Mouse (Mus musculus) stomach, embryonic 15.5 days (tissue): ENCODE measurements at regions not wholly inside any gene's neighbourhood (a gene's known extent, or its start where the extent isn't known, plus 50 kb on each side); places are given as distances from the start of the nearest gene placed in this dataset.
"Not testable (repeated sequence)": the region's sequence is repeated elsewhere in the genome, so short reads cannot be mapped to it uniquely, and the experiment has no call there.

Source experiments
- ATAC-seq: fragments of 200-750 bp; cut with Nextera tagmentation; 2 replicates; pipeline ENCODE4 v1.8.0; 2017; ENCODE audit warnings: low read depth, moderate number of reproducible peaks, moderate TSS enrichment; ENCODE audit not compliant: insufficient read depth, low FRiP score
- H3K27ac ChIP-seq: fragments of 300-500 bp; sonication (generic); 2 replicates; pipeline ENCODE4 v1.5.1; 2015; ENCODE audit warnings: mild to moderate bottlenecking, inconsistent platforms
- H3K27me3 ChIP-seq: fragments of 300-500 bp; sonication (generic); replicated peaks from 2 replicates; pipeline ENCODE4 v1.6.1; 2015; ENCODE audit warnings: inconsistent platforms
- H3K36me3 ChIP-seq: fragments of 300-500 bp; sonication (generic); 2 replicates; pipeline ENCODE4 v1.6.1; 2015; ENCODE audit warnings: inconsistent platforms
- H3K4me1 ChIP-seq: fragments of 300-500 bp; sonication (generic); 2 replicates; pipeline ENCODE4 v1.6.1; 2015; ENCODE audit warnings: inconsistent platforms
- H3K4me2 ChIP-seq: fragments of 300-500 bp; sonication (generic); 2 replicates; pipeline ENCODE4 v1.6.1; 2015; ENCODE audit warnings: mild to moderate bottlenecking, inconsistent platforms
- H3K4me3 ChIP-seq: fragments of 300-500 bp; sonication (generic); replicated peaks from 2 replicates; pipeline ENCODE4 v1.5.1; 2015; ENCODE audit warnings: inconsistent platforms
- H3K9ac ChIP-seq: fragments of 300-500 bp; sonication (generic); 2 replicates; pipeline ENCODE4 v1.6.1; 2015; ENCODE audit warnings: inconsistent platforms
- H3K9me3 ChIP-seq: fragments of 300-500 bp; sonication (generic); 2 replicates; pipeline ENCODE4 v1.6.1; 2016; ENCODE audit warnings: inconsistent platforms
- WGBS: fragments of 180-500 bp; shearing (Covaris S2); methylation state at CpG from one replicate; pipeline ENCODE4 v1.1.7; 2015; 5-methylcytosine and 5-hydroxymethylcytosine counted together

DNA sequence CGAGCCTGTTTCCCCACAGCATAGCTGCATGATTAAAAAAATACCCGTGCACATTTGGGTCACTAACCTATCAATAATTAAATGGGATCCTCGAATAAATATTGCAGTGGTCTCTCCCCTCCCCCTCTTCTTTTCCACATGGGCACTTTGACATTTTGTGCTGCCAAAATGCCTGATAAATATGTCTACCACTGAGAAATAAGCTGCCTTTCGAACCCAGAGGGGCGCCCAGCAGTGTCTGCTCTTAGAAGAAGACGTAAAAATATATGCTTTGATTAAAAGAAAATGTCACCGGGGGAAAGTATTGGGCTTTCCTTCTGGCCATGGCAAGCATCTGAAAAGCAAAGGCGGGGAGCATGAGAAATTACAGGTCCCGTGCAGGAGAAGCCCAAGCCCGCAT, 152.6 kb upstream of the Frmd4a start:
- H3K27me3 ChIP-seq: no peaks in the 10 kb centered on the region
- H3K36me3 ChIP-seq: no peaks in the 10 kb centered on the region
- H3K4me3 ChIP-seq: no peak overlapping the region
- H3K9ac ChIP-seq: no peak overlapping the region
- no peaks in the 10 kb centered on the region for H3K9me3 ChIP-seq
- H3K27ac ChIP-seq: no peak overlapping the region
- 78% methylated on average over 10 of the region's 10 CpGs for WGBS
- no peaks in the 10 kb centered on the region for H3K4me1 ChIP-seq
- no peak for ATAC-seq
- H3K4me2 ChIP-seq: no peak overlapping the region

DNA sequence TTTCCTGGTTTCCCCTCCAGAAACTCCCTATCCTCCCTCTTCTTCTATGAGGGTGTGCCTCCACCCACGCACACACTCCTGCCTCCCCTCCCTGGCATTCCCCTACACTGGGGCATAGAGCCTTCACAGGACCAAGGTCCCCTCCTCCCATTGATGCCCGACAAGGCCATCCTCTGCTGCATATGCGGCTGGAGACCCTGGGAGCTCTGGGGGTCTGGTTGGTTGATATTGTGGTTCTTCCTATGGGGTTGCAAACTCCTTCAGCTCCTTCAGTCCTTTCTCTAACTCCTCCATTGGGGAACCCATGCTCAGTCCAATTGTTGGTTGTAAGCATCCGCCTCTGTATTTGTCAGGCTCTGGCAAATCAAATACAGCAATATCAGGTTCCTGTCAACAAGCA, 150.8 kb upstream of the Frmd4a start:
- 87% methylated on average over 4 of the region's 4 CpGs for WGBS
- H3K27ac ChIP-seq: not testable (repeated sequence)

DNA sequence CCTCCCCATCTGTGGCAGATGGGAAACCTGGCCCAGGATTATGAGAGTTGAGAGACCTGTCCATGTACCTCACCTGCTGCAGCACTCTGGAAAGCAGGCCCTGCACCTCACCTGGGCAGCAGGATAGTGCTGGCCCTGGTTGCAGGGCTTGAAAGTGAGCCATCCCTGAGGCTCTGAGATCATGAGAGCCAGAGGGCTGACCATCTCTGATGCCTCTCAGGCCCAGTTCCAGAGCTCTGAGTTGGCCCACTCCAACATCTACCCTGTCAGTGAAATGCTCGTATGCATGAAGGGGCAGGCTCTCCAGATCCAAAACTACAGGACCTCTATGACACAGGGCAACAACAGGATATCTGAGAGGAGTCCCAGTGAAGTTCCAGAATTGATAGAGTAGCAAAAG, 147.8 kb upstream of the Frmd4a start:
- H3K4me1 ChIP-seq: no peaks in the 10 kb centered on the region
- H3K9ac ChIP-seq: no peak overlapping the region
- no peak overlapping the region for H3K4me3 ChIP-seq
- H3K27me3 ChIP-seq: no peaks in the 10 kb centered on the region
- H3K4me2 ChIP-seq: no peak overlapping the region
- H3K9me3 ChIP-seq: no peaks in the 10 kb centered on the region
- no peak overlapping the region for H3K27ac ChIP-seq
- 83% methylated on average over 1 of the region's 1 CpGs for WGBS
- no peak for ATAC-seq
- no peaks in the 10 kb centered on the region for H3K36me3 ChIP-seq

More for the DNA sequence above, 150.8 kb upstream of the Frmd4a start:
- H3K4me1 ChIP-seq, H3K4me3 ChIP-seq, H3K9ac ChIP-seq, H3K4me2 ChIP-seq, ATAC-seq, H3K9me3 ChIP-seq, H3K36me3 ChIP-seq, H3K27me3 ChIP-seq: not testable (repeated sequence)

DNA sequence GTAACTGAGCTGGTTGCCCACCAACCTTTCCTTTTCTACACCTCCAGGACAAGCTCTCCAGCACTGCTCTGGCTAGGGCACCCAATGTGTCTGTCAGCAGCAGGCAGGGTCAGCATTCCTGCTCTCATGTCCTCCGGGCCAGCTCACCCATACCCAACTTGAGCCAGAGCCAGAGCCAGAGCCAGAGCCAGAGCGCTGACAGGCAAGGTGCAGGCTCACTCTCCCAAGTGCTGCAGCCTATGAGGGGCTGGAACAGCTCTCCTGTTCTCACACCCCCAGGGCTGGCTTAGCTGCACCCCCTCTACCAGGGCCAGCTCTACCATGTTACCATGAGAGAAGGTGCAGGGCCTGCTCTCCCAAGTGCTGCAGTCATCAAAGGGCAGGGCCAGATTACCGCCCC, 145.8 kb upstream of the Frmd4a start:
- no peak overlapping the region for H3K4me2 ChIP-seq
- no peaks in the 10 kb centered on the region for H3K9me3 ChIP-seq
- H3K27me3 ChIP-seq: no peaks in the 10 kb centered on the region
- no peak overlapping the region for H3K4me3 ChIP-seq
- no peak overlapping the region for H3K27ac ChIP-seq
- ATAC-seq: no peak
- whole genome bisulfite sequencing: 73% methylated on average over 3 of the region's 3 CpGs
- no peaks in the 10 kb centered on the region for H3K4me1 ChIP-seq
- no peak overlapping the region for H3K9ac ChIP-seq
- no peaks in the 10 kb centered on the region for H3K36me3 ChIP-seq

DNA sequence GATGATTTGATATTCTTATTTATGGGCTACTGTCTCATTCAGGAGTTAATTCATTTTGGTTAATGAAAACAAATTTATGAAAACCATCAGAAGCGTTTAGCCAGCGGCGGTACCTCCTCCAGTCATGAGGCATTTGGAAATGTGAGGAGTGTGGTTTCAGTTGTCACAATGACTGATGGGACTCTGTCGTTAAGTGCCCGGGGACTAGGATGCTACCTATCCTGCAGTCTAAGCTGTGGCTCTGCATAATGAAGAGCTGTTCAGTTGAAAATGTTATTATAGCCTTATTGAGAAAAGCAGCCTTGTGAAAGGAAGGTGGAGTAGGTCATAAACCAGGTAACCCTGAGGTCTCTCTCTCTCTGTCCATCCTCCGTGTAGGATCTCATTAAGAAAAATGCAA, 130.5 kb upstream of the Frmd4a start:
- Histone ChIP-seq H3K9ac (no peak overlapping the region), H3K4me3 (no peak overlapping the region), H3K4me2 (no peak overlapping the region), H3K4me1 (no peaks in the 10 kb centered on the region; the same call in 1 of the 2 replicates), H3K9me3 (no peaks in the 10 kb centered on the region), H3K27me3 (no peaks in the 10 kb centered on the region), H3K36me3 (no peaks in the 10 kb centered on the region), H3K27ac (no peak overlapping the region)
- ATAC-seq: no peak
- WGBS: 31% methylated on average over 6 of the region's 6 CpGs

DNA sequence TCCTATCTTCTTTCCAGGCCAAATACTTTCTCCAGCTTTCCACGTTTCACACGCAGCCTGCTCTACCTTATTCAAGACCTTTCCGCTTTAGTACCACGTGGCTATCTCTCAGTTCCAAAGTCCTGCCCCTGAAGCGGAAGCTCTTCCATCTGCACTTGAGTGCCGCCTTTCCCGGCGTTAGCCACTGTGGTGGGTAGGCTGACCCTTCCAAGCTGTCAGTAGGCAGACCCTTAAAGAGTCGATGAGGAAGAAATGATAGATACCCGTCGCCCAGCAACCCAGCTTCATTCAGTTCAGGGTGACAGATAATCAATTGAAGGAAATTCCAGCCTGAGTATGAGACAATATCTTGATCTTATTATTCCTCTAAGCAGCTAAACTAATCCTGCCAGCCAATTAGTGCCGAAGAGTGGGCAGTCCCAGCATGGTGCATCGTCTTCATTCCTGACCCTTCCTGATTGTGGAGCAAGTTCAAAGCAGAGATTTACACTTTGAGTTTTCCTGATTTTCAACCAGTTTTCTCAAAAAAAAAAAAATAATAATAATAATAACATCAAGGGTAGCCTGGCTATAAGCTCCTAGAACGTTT, 129.6 kb upstream of the Frmd4a start:
- Histone ChIP-seq H3K4me1 (no peaks in the 10 kb centered on the region; the same call in 1 of the 2 replicates), H3K9ac (no peak overlapping the region), H3K4me3 (no peak overlapping the region), H3K36me3 (no peaks in the 10 kb centered on the region), H3K4me2 (peak overlapping the region; percentile 32; the same call in 1 of the 2 replicates), H3K27ac (no peak overlapping the region), H3K9me3 (no peaks in the 10 kb centered on the region), H3K27me3 (no peaks in the 10 kb centered on the region)
- no peak for ATAC-seq
- 34% methylated on average over 14 of the region's 14 CpGs for WGBS

DNA sequence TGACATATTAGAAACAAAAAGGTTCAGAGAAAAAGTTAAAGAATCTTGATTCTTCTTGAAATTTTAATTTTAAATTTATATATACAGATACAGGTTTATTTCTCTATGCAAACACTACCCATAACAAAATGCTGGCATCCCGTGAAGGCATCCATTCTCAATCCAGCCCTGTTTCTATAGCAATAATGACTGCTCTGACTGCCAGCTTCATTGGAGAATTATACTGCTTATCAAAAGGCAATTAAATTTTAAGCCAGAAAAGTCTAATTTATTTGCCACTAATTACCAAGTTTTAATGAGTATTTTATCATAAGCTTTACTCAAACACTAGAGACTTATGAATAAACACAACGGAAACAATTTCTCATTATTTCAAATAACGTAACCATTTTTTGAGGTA, 128.1 kb upstream of the Frmd4a start:
- no peaks in the 10 kb centered on the region for H3K27me3 ChIP-seq
- 83% methylated on average over 3 of the region's 3 CpGs for WGBS
- no peak overlapping the region for H3K9ac ChIP-seq
- H3K4me3 ChIP-seq: no peak overlapping the region
- H3K4me2 ChIP-seq: no peak overlapping the region
- H3K36me3 ChIP-seq: no peaks in the 10 kb centered on the region
- H3K4me1 ChIP-seq: no peaks in the 10 kb centered on the region; the same call in 1 of the 2 replicates
- no peak overlapping the region for H3K27ac ChIP-seq
- no peaks in the 10 kb centered on the region for H3K9me3 ChIP-seq
- no peak for ATAC-seq

DNA sequence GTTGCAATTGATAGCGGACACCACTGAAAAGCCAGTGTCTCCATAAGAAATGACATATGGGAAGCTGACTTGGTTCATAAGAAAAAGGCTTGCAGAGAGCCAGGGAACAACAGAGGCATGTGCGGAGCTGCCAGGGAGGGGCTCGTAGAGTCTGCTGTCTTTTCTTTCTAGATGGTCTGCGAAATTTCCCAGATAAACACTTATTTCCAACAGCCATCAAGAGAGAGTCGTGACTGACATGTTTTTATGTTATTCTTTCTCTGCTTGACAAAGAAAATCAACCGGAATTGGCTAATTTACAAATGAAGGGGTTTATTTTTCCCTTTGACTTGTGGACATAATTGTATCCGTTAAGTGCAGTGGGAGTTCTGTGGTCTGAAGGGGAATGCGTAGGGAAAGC, 127.1 kb upstream of the Frmd4a start:
- no peaks in the 10 kb centered on the region for H3K27me3 ChIP-seq
- no peaks in the 10 kb centered on the region for H3K9me3 ChIP-seq
- H3K9ac ChIP-seq: no peak overlapping the region
- no peak for ATAC-seq
- no peak overlapping the region for H3K27ac ChIP-seq
- no peak overlapping the region for H3K4me3 ChIP-seq
- H3K4me1 ChIP-seq: no peaks in the 10 kb centered on the region; the same call in 1 of the 2 replicates
- H3K4me2 ChIP-seq: no peak overlapping the region
- H3K36me3 ChIP-seq: no peaks in the 10 kb centered on the region
- WGBS: 56% methylated on average over 8 of the region's 8 CpGs

DNA sequence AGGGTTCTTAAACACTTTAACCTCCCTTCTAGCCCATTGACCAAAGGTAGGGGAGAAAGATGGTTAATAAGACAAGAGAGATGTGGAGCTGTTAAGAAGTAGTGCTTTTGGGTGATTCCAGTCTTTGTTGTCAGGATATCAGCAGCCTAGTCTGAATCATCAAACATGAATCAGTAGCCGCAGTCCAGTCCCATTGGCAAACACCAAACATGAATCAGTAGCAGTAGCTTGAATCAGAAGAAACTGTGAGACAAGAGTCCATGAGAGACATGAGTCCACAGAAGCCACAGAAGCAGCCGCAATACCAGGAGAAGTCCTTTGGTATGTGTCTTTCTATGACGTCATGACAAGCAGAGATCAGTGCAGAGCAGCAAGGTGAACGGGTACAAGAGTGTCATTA, 110.5 kb upstream of the Frmd4a start:
- H3K9me3 ChIP-seq: no peaks in the 10 kb centered on the region
- 78% methylated on average over 4 of the region's 4 CpGs for WGBS
- no peak overlapping the region for H3K27ac ChIP-seq
- ATAC-seq: no peak
- no peaks in the 10 kb centered on the region for H3K4me1 ChIP-seq
- H3K36me3 ChIP-seq: no peaks in the 10 kb centered on the region
- no peak overlapping the region for H3K9ac ChIP-seq
- no peak overlapping the region for H3K4me2 ChIP-seq
- H3K27me3 ChIP-seq: no peaks in the 10 kb centered on the region
- H3K4me3 ChIP-seq: no peak overlapping the region

DNA sequence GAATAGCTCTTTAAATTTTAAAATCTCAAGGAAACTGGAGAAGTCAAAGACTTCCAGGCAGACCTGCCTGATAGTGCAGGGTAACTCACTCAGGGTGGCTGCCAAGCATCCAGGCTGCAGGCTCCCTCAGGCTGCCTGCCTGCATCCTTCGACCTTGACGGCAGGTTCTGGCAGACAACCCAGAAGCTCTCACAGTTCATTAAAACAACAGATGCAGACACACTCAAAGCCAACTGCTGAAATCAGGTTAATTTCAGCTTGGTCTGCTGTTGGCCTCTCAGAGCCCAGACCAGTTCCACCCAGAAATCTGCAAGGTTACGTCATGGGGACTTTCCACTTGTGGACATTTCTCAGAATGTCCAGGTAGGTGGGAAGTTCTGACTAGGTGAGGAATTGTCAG, 109.3 kb upstream of the Frmd4a start:
- ATAC-seq: no peak
- 55% methylated on average over 3 of the region's 3 CpGs for WGBS
- Histone ChIP-seq H3K9me3 (no peaks in the 10 kb centered on the region), H3K36me3 (no peaks in the 10 kb centered on the region), H3K9ac (no peak overlapping the region), H3K4me1 (no peaks in the 10 kb centered on the region), H3K27me3 (no peaks in the 10 kb centered on the region), H3K4me2 (no peak overlapping the region), H3K4me3 (no peak overlapping the region), H3K27ac (no peak overlapping the region)

DNA sequence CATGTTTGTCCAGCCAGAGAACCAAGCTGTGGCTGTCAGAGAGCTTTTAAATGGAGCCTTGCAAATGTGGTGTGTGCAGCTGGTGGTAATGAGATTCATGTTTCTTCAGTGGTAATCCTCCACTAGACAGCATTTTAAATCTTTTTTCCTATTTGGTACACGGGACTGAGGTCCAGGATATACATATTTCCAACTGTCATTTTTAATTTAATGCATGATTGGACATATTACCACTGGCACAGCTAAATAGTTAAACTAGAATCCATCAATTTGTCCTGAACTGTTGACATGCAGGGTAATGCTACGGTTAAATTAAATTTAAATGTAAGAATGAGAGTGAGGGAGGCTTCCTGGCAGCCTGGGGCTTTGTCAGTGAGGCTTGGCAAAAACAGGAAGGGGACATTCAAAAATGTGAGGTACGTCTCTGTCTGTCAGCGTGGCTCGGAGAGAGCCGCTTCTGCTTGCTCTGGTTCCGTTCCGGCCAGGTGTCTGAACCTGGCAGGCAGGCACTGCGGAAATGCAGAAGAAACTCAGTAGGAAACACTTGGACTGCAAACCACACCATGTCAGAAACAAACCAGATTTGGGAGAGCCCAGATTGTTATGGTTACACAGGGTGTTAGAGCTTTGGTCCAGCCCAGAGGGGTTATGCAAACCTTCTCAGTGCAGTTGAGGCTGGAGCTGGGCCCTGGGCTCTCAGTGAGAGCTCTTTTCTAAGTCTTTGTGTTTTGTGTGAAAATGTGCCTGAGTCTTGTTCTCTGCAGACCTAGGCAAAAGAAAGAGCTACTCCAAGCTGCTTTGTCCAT, 107.2 kb upstream of the Frmd4a start:
- 43% methylated on average over 9 of the region's 9 CpGs for WGBS
- Histone ChIP-seq H3K4me3 (no peak overlapping the region), H3K4me2 (no peak overlapping the region), H3K27ac (no peak overlapping the region), H3K9ac (no peak overlapping the region), H3K27me3 (no peaks in the 10 kb centered on the region), H3K36me3 (no peaks in the 10 kb centered on the region), H3K4me1 (no peaks in the 10 kb centered on the region), H3K9me3 (no peaks in the 10 kb centered on the region)
- no peak for ATAC-seq

DNA sequence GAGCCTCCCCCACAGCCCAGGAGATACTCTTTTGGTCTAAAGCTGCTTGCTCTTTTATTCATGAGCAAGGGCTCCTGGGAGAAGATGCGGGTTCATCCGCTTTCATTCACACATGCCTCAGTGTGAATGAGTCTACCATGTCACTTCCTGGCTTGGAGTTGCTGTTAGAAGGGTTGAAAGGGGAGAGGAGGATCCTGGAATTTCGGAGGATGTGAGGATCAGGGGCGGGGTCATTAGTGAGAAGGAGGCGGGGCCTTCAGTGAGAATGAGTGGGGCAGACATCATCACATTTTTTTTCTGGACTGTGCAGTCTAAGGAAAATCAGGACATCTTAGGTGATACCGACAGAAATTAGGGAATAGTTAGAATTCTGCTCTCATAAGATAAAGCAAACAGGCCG, 102.4 kb upstream of the Frmd4a start:
- H3K9ac ChIP-seq: no peak overlapping the region
- WGBS: 80% methylated on average over 7 of the region's 7 CpGs
- no peaks in the 10 kb centered on the region for H3K9me3 ChIP-seq
- no peak overlapping the region for H3K4me2 ChIP-seq
- H3K27ac ChIP-seq: no peak overlapping the region
- H3K27me3 ChIP-seq: no peaks in the 10 kb centered on the region
- H3K4me1 ChIP-seq: no peaks in the 10 kb centered on the region
- no peak for ATAC-seq
- no peaks in the 10 kb centered on the region for H3K36me3 ChIP-seq
- H3K4me3 ChIP-seq: no peak overlapping the region
